Mouse (Mus musculus) limb, embryonic 13.5 days (tissue): ENCODE measurements around the gene Ndufb4. TPM values are rescaled to one million over a fixed set of nuclear protein-coding genes. Genes with fewer than 3 reads are reported as not detected.

ENCODE experiments used
- ATAC-seq: fragments of 200-750 bp; cut with Nextera tagmentation; 2 replicates; pipeline ENCODE4 v1.8.0; 2017; ENCODE audit warnings: low read depth, moderate number of reproducible peaks, moderate TSS enrichment; ENCODE audit not compliant: low FRiP score
- H3K27ac ChIP-seq: fragments of 300-500 bp; sonication (generic); 2 replicates; pipeline ENCODE4 v1.5.1; 2015; ENCODE audit warnings: inconsistent platforms, mild to moderate bottlenecking, moderate library complexity
- H3K27me3 ChIP-seq: fragments of 300-500 bp; sonication (generic); 2 replicates; pipeline ENCODE4 v1.6.1; 2015; ENCODE audit warnings: mild to moderate bottlenecking, inconsistent platforms
- H3K36me3 ChIP-seq: fragments of 300-500 bp; sonication (generic); 2 replicates; pipeline ENCODE4 v1.6.1; 2015; ENCODE audit warnings: inconsistent platforms, mild to moderate bottlenecking, moderate library complexity
- H3K4me1 ChIP-seq: fragments of 300-500 bp; sonication (generic); 2 replicates; pipeline ENCODE4 v1.6.1; 2015; ENCODE audit warnings: inconsistent platforms
- H3K4me2 ChIP-seq: fragments of 300-500 bp; sonication (generic); replicated peaks from 2 replicates; pipeline ENCODE4 v1.6.1; 2015; ENCODE audit warnings: inconsistent platforms, mild to moderate bottlenecking, moderate library complexity
- H3K4me3 ChIP-seq: fragments of 300-500 bp; sonication (generic); 2 replicates; pipeline ENCODE4 v1.5.1; 2015; ENCODE audit warnings: moderate library complexity, mild to moderate bottlenecking, inconsistent platforms
- H3K9ac ChIP-seq: fragments of 300-500 bp; sonication (generic); 2 replicates; pipeline ENCODE4 v1.6.1; 2015; ENCODE audit warnings: mild to moderate bottlenecking, inconsistent platforms
- H3K9me3 ChIP-seq: fragments of 300-500 bp; sonication (generic); 2 replicates; pipeline ENCODE4 v1.6.1; 2016; ENCODE audit warnings: inconsistent platforms
- WGBS: fragments of 180-500 bp; shearing (Covaris S2); methylation state at CpG from one replicate; pipeline ENCODE4 v1.1.7; 2015; 5-methylcytosine and 5-hydroxymethylcytosine counted together
- polyA plus RNA-seq: library from polyadenylated mRNA; unstranded; fragments of >200 nt; fragmentation: Nextera tagmentation; extraction: Ambion mirVana; gene quantifications from 2 replicates; pipeline ENCODE4 v1.2.1, GENCODE M21; 2015

Gene Ndufb4
- polyA plus RNA-seq, 1 experiment from 2014 or later = 63.9 TPM

DNA sequence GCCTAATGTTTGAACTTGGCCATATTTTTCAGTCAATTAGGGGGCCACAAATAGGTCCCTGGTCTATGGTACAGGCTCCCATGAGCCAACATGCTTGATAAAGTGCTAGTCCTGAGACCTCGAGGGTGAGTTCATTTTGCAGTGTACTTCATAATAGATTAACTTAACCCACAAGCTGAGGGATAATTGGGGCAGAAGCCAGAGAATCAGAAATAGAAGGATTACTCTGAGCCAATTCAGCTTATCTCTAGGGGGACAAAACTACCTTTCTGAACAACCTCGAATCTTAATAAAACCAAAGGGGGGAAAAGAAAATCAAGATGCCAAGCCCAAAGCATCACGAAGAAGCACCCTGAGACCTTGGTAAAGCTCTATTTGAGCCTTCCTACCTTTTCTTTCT, 31.9 kb downstream of the Ndufb4 start:
- 78% methylated on average over 3 of the region's 3 CpGs for WGBS
- no peaks in the 10 kb centered on the region for H3K9me3 ChIP-seq
- no peak overlapping the region for H3K27ac ChIP-seq
- peaks cover 15% of the 10 kb centered on the region for H3K4me1 ChIP-seq
- no peaks in the 10 kb centered on the region for H3K36me3 ChIP-seq
- no peak overlapping the region for H3K9ac ChIP-seq
- no peak overlapping the region for H3K4me2 ChIP-seq
- H3K4me3 ChIP-seq = no peak overlapping the region
- ATAC-seq = no peak
- H3K27me3 ChIP-seq = no peaks in the 10 kb centered on the region

GRCm38 (mm10) chr16:37617695-37618094, 36.6 kb downstream of the Ndufb4 start:
- H3K27ac ChIP-seq = peak overlapping the region; percentile 28; the same call in 1 of the 2 replicates
- H3K36me3 ChIP-seq = no peaks in the 10 kb centered on the region
- H3K4me3 ChIP-seq = no peak overlapping the region
- H3K9me3 ChIP-seq = no peaks in the 10 kb centered on the region
- peaks cover 38% of the 10 kb centered on the region for H3K4me1 ChIP-seq
- no peak overlapping the region for H3K9ac ChIP-seq
- peak; percentile 58; the same call in 1 of the 2 replicates for ATAC-seq
- no peaks in the 10 kb centered on the region for H3K27me3 ChIP-seq
- H3K4me2 ChIP-seq = peak overlapping the region; percentile 9; the same call in 1 of the 2 replicates
- 20% methylated on average over 3 of the region's 3 CpGs for WGBS

DNA sequence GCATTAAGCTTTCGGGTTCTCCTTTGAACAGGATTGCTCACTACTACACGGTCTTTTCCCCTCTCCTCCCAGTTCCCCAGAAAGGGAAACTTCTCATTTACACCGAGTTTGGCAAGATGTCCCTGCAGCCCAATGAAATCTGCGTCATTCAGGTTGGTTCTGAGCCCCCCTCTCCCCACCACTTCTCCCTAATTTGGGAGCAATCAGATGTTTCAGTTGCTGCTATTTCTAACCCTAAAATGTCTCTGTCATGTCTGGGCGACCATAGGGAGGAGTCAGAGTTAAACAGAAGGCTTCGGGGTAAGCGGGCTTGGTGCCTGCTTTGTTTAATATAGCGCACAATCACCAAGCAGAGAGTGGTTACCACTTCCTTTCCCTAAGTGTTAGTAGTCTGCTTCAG, 38.1 kb downstream of the Ndufb4 start:
- Histone ChIP-seq H3K27ac (no peak overlapping the region), H3K27me3 (no peaks in the 10 kb centered on the region), H3K9me3 (no peaks in the 10 kb centered on the region), H3K36me3 (no peaks in the 10 kb centered on the region), H3K4me2 (0 out of 2 replicates have a peak overlapping the region, but pooled peaks have one; percentile 12), H3K9ac (no peak overlapping the region), H3K4me1 (peaks cover 38% of the 10 kb centered on the region), H3K4me3 (no peak overlapping the region)
- ATAC-seq = no peak
- 60% methylated on average over 8 of the region's 8 CpGs for WGBS

DNA sequence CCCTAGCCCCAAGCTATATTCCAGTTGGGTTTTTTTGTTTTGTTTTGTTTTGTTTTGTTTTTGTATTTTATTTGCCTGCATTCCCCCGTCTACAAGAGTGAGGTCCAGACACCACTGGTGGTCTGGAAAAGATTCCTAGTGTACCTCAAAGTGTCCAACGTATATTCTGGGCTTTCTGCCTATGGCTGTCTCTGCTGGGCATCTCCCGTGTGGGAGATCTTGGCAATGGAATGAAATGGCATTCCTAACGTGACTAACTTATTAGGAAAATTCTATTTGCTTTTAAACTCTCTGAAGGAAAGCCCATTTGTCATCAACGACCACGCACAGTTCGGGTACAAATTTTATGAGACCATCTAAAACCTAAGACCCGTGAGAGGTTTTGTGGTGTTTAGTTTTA, 38.8 kb downstream of the Ndufb4 start:
- Histone ChIP-seq H3K4me3 (no peak overlapping the region), H3K4me1 (peaks cover 38% of the 10 kb centered on the region), H3K9me3 (no peaks in the 10 kb centered on the region), H3K27ac (no peak overlapping the region), H3K4me2 (0 out of 2 replicates have a peak overlapping the region, but pooled peaks have one; percentile 12), H3K27me3 (no peaks in the 10 kb centered on the region), H3K36me3 (no peaks in the 10 kb centered on the region), H3K9ac (no peak overlapping the region)
- WGBS = 23% methylated on average over 8 of the region's 8 CpGs
- no peak for ATAC-seq

GRCm38 (mm10) chr16:37614540-37614939, 39.7 kb downstream of the Ndufb4 start:
- no peak overlapping the region for H3K4me3 ChIP-seq
- H3K27me3 ChIP-seq = no peaks in the 10 kb centered on the region
- WGBS = 76% methylated on average over 9 of the region's 9 CpGs

DNA sequence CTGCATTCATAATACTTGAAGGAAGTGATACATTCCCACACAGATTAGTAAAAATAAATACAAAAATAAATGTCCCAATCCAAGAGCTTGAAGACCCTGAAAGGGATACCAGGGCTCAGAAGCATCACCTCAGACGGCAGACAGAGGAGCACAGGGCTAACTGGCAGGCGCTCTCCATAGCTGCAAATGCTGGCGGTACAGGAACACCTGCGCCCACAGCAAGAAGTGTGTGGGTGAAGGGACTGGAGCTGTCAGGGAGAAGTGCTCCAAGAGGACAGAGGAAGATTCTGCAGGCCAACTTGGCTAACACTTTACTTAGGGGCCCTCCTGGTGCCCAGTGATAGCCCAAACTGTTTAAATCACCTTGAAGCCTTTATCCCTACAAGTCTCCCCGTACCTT, 42.2 kb downstream of the Ndufb4 start:
- 88% methylated on average over 5 of the region's 5 CpGs for WGBS
- Histone ChIP-seq H3K4me1 (peaks cover 22% of the 10 kb centered on the region), H3K27me3 (no peaks in the 10 kb centered on the region), H3K27ac (no peak overlapping the region), H3K4me2 (no peak overlapping the region), H3K9ac (no peak overlapping the region), H3K36me3 (no peaks in the 10 kb centered on the region), H3K9me3 (no peaks in the 10 kb centered on the region), H3K4me3 (no peak overlapping the region)
- no peak for ATAC-seq

More at GRCm38 (mm10) chr16:37614540-37614939, 39.7 kb downstream of the Ndufb4 start:
- Histone ChIP-seq H3K27ac (no peak overlapping the region), H3K9ac (no peak overlapping the region), H3K4me2 (no peak overlapping the region), H3K4me1 (peaks cover 42% of the 10 kb centered on the region), H3K36me3 (no peaks in the 10 kb centered on the region), H3K9me3 (no peaks in the 10 kb centered on the region)
- no peak for ATAC-seq

DNA sequence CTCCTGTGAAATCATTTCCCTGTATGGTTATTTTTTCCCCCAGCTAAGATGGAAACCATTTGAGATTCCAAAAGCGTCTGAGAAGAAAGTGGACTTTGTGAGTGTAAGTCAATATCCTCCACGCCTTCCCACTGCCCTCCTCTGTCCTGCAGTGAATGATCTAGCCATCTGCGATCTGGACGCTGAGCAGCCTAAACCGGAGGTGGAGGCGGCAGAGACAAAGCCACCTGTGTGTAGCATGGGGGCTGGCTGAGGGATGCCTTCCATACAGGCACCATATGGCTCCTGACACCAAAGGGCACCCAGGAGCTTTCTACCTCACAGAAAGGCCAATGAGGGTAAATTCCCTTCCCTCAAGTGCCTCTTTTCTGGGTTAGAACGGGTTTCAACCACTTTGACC, 43.2 kb downstream of the Ndufb4 start:
- Histone ChIP-seq H3K36me3 (no peaks in the 10 kb centered on the region), H3K4me2 (no peak overlapping the region), H3K27me3 (no peaks in the 10 kb centered on the region), H3K4me3 (no peak overlapping the region), H3K4me1 (peaks cover 16% of the 10 kb centered on the region), H3K9me3 (no peaks in the 10 kb centered on the region), H3K9ac (no peak overlapping the region), H3K27ac (no peak overlapping the region)
- ATAC-seq = peak; percentile 72; the same call in 1 of the 2 replicates
- WGBS = 44% methylated on average over 7 of the region's 7 CpGs

DNA sequence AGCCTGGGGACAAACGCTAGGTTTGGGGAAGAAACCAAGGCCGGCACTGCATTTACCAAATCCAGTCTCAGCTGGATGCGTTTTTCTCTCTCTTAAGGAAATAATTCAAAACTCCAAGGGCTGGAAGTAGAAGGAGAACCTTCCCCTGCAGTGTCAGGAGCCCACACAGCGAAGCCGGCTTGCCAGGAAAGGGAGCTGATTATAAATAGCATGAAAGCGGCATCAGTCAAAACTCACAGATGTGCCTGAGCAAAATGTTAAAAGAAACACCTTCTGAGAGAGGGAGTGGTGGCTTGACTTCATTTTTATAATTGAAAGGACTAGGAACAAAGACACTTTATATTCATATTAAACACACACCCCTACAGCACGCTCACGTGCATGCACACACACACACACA, 43.9 kb downstream of the Ndufb4 start:
- no peak for ATAC-seq
- Histone ChIP-seq H3K4me3 (no peak overlapping the region), H3K27ac (no peak overlapping the region), H3K9ac (no peak overlapping the region), H3K36me3 (no peaks in the 10 kb centered on the region), H3K27me3 (no peaks in the 10 kb centered on the region), H3K4me2 (no peak overlapping the region), H3K4me1 (peaks cover 10% of the 10 kb centered on the region), H3K9me3 (no peaks in the 10 kb centered on the region)
- 72% methylated on average over 8 of the region's 8 CpGs for WGBS

DNA sequence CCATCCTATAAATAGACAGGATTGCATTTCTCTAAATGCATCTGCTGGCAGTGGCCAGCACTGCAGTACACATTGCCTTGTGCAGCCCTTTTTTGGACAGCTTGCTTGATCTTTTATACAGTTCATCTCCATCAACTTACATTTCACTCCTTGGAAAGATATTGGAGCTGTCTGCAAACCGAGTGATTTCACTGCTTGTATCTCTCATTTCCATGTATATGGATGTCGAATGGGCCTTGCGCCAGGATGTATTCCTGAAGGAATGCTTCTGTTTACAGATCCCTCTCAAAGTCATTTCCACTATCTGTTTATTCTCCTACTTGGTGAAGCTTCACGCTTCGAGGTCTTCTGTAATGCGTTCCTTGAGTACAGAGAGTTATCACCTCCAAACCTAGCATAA, 50.0 kb downstream of the Ndufb4 start:
- H3K36me3 ChIP-seq = no peaks in the 10 kb centered on the region
- H3K4me3 ChIP-seq = no peak overlapping the region
- no peaks in the 10 kb centered on the region for H3K4me1 ChIP-seq
- ATAC-seq = no peak
- H3K27me3 ChIP-seq = no peaks in the 10 kb centered on the region
- no peak overlapping the region for H3K9ac ChIP-seq
- H3K9me3 ChIP-seq = no peaks in the 10 kb centered on the region
- no peak overlapping the region for H3K27ac ChIP-seq
- H3K4me2 ChIP-seq = no peak overlapping the region
- WGBS = 89% methylated on average over 6 of the region's 6 CpGs

DNA sequence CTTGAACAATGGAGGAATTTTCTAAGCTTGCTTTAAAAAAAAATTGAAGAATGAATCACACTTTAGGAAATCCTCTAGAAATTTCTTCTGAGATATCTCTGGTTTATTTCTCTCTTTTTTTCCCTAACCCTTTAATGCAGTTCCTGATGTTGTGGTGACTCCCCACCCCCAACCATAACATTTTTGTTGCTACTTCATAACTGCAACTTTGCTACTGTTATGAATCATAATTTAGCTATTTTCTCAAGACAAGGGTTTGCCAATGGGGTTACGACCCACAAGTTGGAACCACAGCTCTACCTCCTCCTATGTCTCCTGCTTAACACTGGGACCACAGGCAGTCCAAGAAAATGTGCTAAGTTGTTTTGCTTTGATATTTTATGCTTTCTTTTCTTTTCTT, 50.8 kb downstream of the Ndufb4 start:
- Histone ChIP-seq H3K4me1 (peaks cover 4% of the 10 kb centered on the region; the same call in 1 of the 2 replicates), H3K27ac (no peak overlapping the region), H3K36me3 (no peaks in the 10 kb centered on the region), H3K9ac (no peak overlapping the region), H3K27me3 (no peaks in the 10 kb centered on the region), H3K4me2 (no peak overlapping the region), H3K9me3 (no peaks in the 10 kb centered on the region), H3K4me3 (no peak overlapping the region)
- WGBS = 90% methylated on average over 1 of the region's 1 CpGs
- no peak for ATAC-seq

GRCm38 (mm10) chr16:37599326-37599725, 54.9 kb downstream of the Ndufb4 start:
- ATAC-seq = no peak
- no peaks in the 10 kb centered on the region for H3K27me3 ChIP-seq
- H3K36me3 ChIP-seq = no peaks in the 10 kb centered on the region
- H3K4me3 ChIP-seq = no peak overlapping the region
- WGBS = 71% methylated on average over 3 of the region's 3 CpGs
- H3K4me1 ChIP-seq = peaks cover 6% of the 10 kb centered on the region; the same call in 1 of the 2 replicates
- H3K27ac ChIP-seq = no peak overlapping the region
- H3K4me2 ChIP-seq = no peak overlapping the region
- H3K9me3 ChIP-seq = no peaks in the 10 kb centered on the region
- no peak overlapping the region for H3K9ac ChIP-seq

DNA sequence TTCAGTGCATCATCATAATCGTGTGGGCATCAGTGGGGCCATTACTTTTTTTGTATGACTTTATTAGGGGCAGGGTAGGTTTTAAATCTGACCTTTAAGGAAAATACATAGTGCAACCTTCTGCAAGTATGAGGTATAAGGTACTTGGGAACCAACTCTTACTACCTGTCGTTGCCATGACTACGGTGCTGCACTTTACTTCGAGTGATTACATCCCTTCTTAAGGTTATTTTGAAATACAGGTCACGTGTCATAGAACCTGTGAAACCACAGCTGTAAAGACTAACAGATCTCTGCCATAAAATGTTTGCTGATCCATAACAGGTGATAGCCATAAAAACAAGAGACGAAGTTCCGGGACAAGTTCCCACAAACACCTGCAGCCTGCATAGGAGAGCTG, 55.8 kb downstream of the Ndufb4 start:
- Histone ChIP-seq H3K36me3 (no peaks in the 10 kb centered on the region), H3K4me2 (no peak overlapping the region), H3K4me3 (no peak overlapping the region), H3K9me3 (no peaks in the 10 kb centered on the region), H3K4me1 (peaks cover 6% of the 10 kb centered on the region; the same call in 1 of the 2 replicates), H3K27ac (no peak overlapping the region), H3K27me3 (no peaks in the 10 kb centered on the region), H3K9ac (no peak overlapping the region)
- 40% methylated on average over 7 of the region's 7 CpGs for WGBS
- no peak for ATAC-seq

- H3K4me1 ChIP-seq = peaks cover 6% of the 10 kb centered on the region; the same call in 1 of the 2 replicates
- H3K4me3 ChIP-seq = no peak overlapping the region
- H3K27ac ChIP-seq = no peak overlapping the region
- H3K9me3 ChIP-seq = no peaks in the 10 kb centered on the region
- no peak overlapping the region for H3K4me2 ChIP-seq
- H3K9ac ChIP-seq = no peak overlapping the region
- ATAC-seq = no peak
- no peaks in the 10 kb centered on the region for H3K36me3 ChIP-seq
- WGBS = 75% methylated on average over 5 of the region's 5 CpGs
- H3K27me3 ChIP-seq = no peaks in the 10 kb centered on the region
These were observed 56.8 kb downstream of the Ndufb4 start for GRCm38 (mm10) chr16:37597412-37597811.
